22 mouse cellular contexts compared by ENCODE assay signal in genomic region chr12:9995670-9996069, GRCm38 (mm10).
DNase-seq lines count a peak whose midpoint lies in the region; ATAC-seq and TF ChIP-seq lines count a peak whose summit lies in the region.
"Had no signal": no experiment of that assay in that cellular context is flagged by ENCODE, and none has a peak within 500 bp of the region (broad histone marks: within the 10 kb centered on the region; RNA-seq: fewer than 3 reads in every experiment).

No protein-coding gene starts in this region.

- no peaks in the 10 kb centered on the region for H3K9me3 ChIP-seq in kidney, postnatal 0 days (replicated peaks; ENCODE audit: low read length)
- no peaks in the 10 kb centered on the region for H3K9me3 ChIP-seq in lung, postnatal 0 days (ENCODE audit: low read length)
- no peaks in the 10 kb centered on the region for H3K9me3 ChIP-seq in intestine, embryonic 16.5 days (ENCODE audit: control insufficient read depth, low read length)
- H3K9me3 ChIP-seq in stomach, postnatal 0 days (ENCODE audit: control insufficient read depth, low read length) = no peaks in the 10 kb centered on the region
- H3K9me3 ChIP-seq: embryonic facial prominence, embryonic 10.5 days; forebrain, embryonic 13.5 days; heart, embryonic 10.5 days; hindbrain, embryonic 13.5 days had no signal

- no peak overlapping the region for H3K4me2 ChIP-seq in kidney, postnatal 0 days (ENCODE audit: low read length)
- no peak overlapping the region for H3K4me2 ChIP-seq in lung, postnatal 0 days (replicated peaks; ENCODE audit: low read depth, low read length)
- no peak overlapping the region for H3K4me2 ChIP-seq in intestine, embryonic 16.5 days (ENCODE audit: low read depth, low read length)
- H3K4me2 ChIP-seq in stomach, postnatal 0 days (replicated peaks; ENCODE audit: low read depth) = no peak overlapping the region
- H3K4me2 ChIP-seq: forebrain, embryonic 13.5 days; hindbrain, embryonic 13.5 days had no signal

- WGBS in kidney, postnatal 0 days = 45% methylated on average over 3 of the region's 3 CpGs
- 38% methylated on average over 3 of the region's 3 CpGs for WGBS in lung, postnatal 0 days
- WGBS in intestine, embryonic 16.5 days = 39% methylated on average over 3 of the region's 3 CpGs
- 36% methylated on average over 3 of the region's 3 CpGs for WGBS in stomach, postnatal 0 days

- peak; percentile 37 for DNase-seq in kidney, postnatal 0 days (ENCODE audit: low spot score)
- no peak for DNase-seq in kidney, adult 9 months
- DNase-seq in lung, postnatal 0 days (ENCODE audit: low spot score) = peak; percentile 46
- no peak for DNase-seq in lung, postnatal 36 days
- no peak for DNase-seq in stomach, postnatal 0 days (ENCODE audit: low spot score)
- no peak for DNase-seq in cerebellum, adult 11-12 months
- DNase-seq: adrenal gland, adult 2 months; adrenal gland, postnatal 25 days; cerebellum, adult 2 months; cerebellum, postnatal 10 days; forebrain, postnatal 0 days; gastrocnemius, adult 2 months; gastrocnemius, postnatal 25 days; heart, postnatal 4 days had no signal

- H3K36me3 ChIP-seq in kidney, postnatal 0 days (ENCODE audit: insufficient read depth, low read length) = no peaks in the 10 kb centered on the region
- no peaks in the 10 kb centered on the region for H3K36me3 ChIP-seq in lung, postnatal 0 days (ENCODE audit: insufficient read depth, low read length)
- H3K36me3 ChIP-seq in intestine, embryonic 16.5 days (ENCODE audit: control insufficient read depth, insufficient read depth, low read length) = no peaks in the 10 kb centered on the region
- H3K36me3 ChIP-seq in stomach, postnatal 0 days (ENCODE audit: control insufficient read depth, insufficient read depth, low read length) = no peaks in the 10 kb centered on the region
- H3K36me3 ChIP-seq: embryonic facial prominence, embryonic 10.5 days; heart, embryonic 10.5 days; hindbrain, embryonic 13.5 days had no signal

- no peak for ATAC-seq in kidney, postnatal 0 days (replicated peaks; ENCODE audit: low FRiP score, low read depth)
- ATAC-seq in lung, postnatal 0 days = peak; percentile 60; the same call in 1 of the 2 replicates
- peak; percentile 60 for ATAC-seq in intestine, embryonic 16.5 days
- ATAC-seq in stomach, postnatal 0 days (ENCODE audit: low FRiP score, low TSS enrichment) = peak; percentile 64; the same call in 1 of the 2 replicates
- ATAC-seq: activated CD4-positive, CD25-positive, alpha-beta regulatory T cell, adult 4 months; forebrain, embryonic 13.5 days; forebrain, postnatal 0 days; Patski had no signal

- no peaks in the 10 kb centered on the region for H3K4me1 ChIP-seq in kidney, postnatal 0 days (replicated peaks; ENCODE audit: insufficient read depth, low read length)
- no peaks in the 10 kb centered on the region for H3K4me1 ChIP-seq in lung, postnatal 0 days (ENCODE audit: insufficient read depth, low read depth, low read length)
- no peaks in the 10 kb centered on the region for H3K4me1 ChIP-seq in intestine, embryonic 16.5 days (ENCODE audit: control insufficient read depth, insufficient read depth, low read length)
- H3K4me1 ChIP-seq in stomach, postnatal 0 days (replicated peaks; ENCODE audit: control insufficient read depth, insufficient read depth) = no peaks in the 10 kb centered on the region
- H3K4me1 ChIP-seq: forebrain, embryonic 13.5 days; heart, embryonic 10.5 days; hindbrain, embryonic 13.5 days had no signal

- no peak overlapping the region for H3K27ac ChIP-seq in kidney, postnatal 0 days
- H3K27ac ChIP-seq in lung, postnatal 0 days (ENCODE audit: low read length) = no peak overlapping the region
- H3K27ac ChIP-seq in intestine, embryonic 16.5 days (ENCODE audit: low read length) = no peak overlapping the region
- no peak overlapping the region; the same call in 1 of the 2 replicates for H3K27ac ChIP-seq in stomach, postnatal 0 days (replicated peaks)
- H3K27ac ChIP-seq: embryonic facial prominence, embryonic 10.5 days; forebrain, embryonic 13.5 days; heart, embryonic 10.5 days; hindbrain, embryonic 13.5 days had no signal

- no peak overlapping the region for H3K9ac ChIP-seq in kidney, postnatal 0 days (ENCODE audit: low read depth, low read length)
- no peak overlapping the region for H3K9ac ChIP-seq in lung, postnatal 0 days (replicated peaks; ENCODE audit: low read depth)
- no peak overlapping the region for H3K9ac ChIP-seq in intestine, embryonic 16.5 days (ENCODE audit: low read depth, low read length)
- H3K9ac ChIP-seq in stomach, postnatal 0 days (ENCODE audit: low read length) = no peak overlapping the region
- H3K9ac ChIP-seq: forebrain, embryonic 13.5 days; forebrain, postnatal 0 days; hindbrain, embryonic 13.5 days had no signal

- H3K27me3 ChIP-seq in kidney, postnatal 0 days (ENCODE audit: insufficient read depth, low read length) = no peaks in the 10 kb centered on the region
- H3K27me3 ChIP-seq in lung, postnatal 0 days (replicated peaks; ENCODE audit: insufficient read depth, low read length) = no peaks in the 10 kb centered on the region
- no peaks in the 10 kb centered on the region for H3K27me3 ChIP-seq in intestine, embryonic 16.5 days (replicated peaks; ENCODE audit: control insufficient read depth, insufficient read depth, low read length)
- H3K27me3 ChIP-seq in stomach, postnatal 0 days (ENCODE audit: control insufficient read depth, insufficient read depth, low read length) = no peaks in the 10 kb centered on the region
- H3K27me3 ChIP-seq: CH12.LX; forebrain, embryonic 13.5 days; hindbrain, embryonic 13.5 days; Patski had no signal

- no peak for TF ChIP-seq EP300 in lung, postnatal 0 days (IDR thresholded peaks at IDR 0.05)
- TF ChIP-seq EP300 in stomach, postnatal 0 days (optimal IDR thresholded peaks at IDR 0.05) = no peak

- no peak for TF ChIP-seq CTCF in kidney, postnatal 0 days (IDR thresholded peaks at IDR 0.05; ENCODE audit: low read depth)
- no peak for TF ChIP-seq CTCF in lung, postnatal 0 days (IDR thresholded peaks at IDR 0.05)
- TF ChIP-seq CTCF in stomach, postnatal 0 days (IDR thresholded peaks at IDR 0.05; ENCODE audit: low read depth) = no peak

- H3K4me3 ChIP-seq in kidney, postnatal 0 days (replicated peaks; ENCODE audit: low read depth, low read length) = no peak overlapping the region
- H3K4me3 ChIP-seq in lung, postnatal 0 days (ENCODE audit: low read depth, low read length) = no peak overlapping the region
- no peak overlapping the region for H3K4me3 ChIP-seq in intestine, embryonic 16.5 days (ENCODE audit: low read length)
- H3K4me3 ChIP-seq in stomach, postnatal 0 days (ENCODE audit: low read depth, low read length) = no peak overlapping the region
- H3K4me3 ChIP-seq: embryonic facial prominence, embryonic 10.5 days; forebrain, embryonic 13.5 days; gastrocnemius, adult 2 months; heart, embryonic 10.5 days; hindbrain, embryonic 13.5 days had no signal

Comparison
In these comparisons a context has a peak if more than half of its experiments do, and no peak if none do; other contexts are left out.
1. DNase-seq: peak in kidney, postnatal 0 days (single experiment) and lung, postnatal 0 days (single experiment); none in kidney, adult 9 months (single experiment), lung, postnatal 36 days (single experiment), stomach, postnatal 0 days (single experiment) and cerebellum, adult 11-12 months (single experiment).